Mouse (Mus musculus) bone marrow, adult 2 months (tissue): ENCODE data around the gene Dcaf1.

Experiments used
- CTCF ChIP-seq: fragments of 200-500 bp; IDR thresholded peaks from 2 replicates; pipeline ENCODE4 v1.5.1; 2011; ENCODE audit warnings: low read length, control low read depth; ENCODE audit not compliant: control insufficient read depth, insufficient read depth
- POLR2A ChIP-seq: fragments of 200-500 bp; IDR thresholded peaks from 2 replicates; pipeline ENCODE4 v1.6.1; 2011; ENCODE audit warnings: low read depth, mild to moderate bottlenecking, control low read depth, low read length, borderline replicate concordance; ENCODE audit not compliant: control insufficient read depth

- TF ChIP-seq CTCF, result no peak
- TF ChIP-seq POLR2A, result no peak
Measured at GRCm38 (mm10) chr9:106790831-106791230, 30.8 kb upstream of the Dcaf1 start.
